ENCODE assay signal across 8 mouse cellular contexts in the genomic region with DNA sequence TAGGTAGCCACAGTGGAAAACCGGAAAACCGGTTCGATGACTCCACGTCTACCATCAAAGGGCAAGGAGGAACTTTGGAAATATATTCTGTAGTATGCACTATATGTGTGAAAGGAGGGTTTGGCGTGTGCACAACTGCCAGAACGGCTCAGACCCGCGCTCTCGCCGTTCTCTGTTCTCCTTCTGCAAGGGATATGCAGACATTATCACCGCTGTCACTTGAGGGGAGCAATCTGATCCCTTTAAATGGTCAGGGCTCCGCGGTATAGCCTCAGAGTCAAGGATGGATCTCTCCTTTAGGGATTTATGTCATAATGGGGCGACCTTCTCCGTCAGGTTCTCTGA. TPM values are rescaled to one million over a fixed set of nuclear protein-coding genes. Genes with fewer than 3 reads are reported as not detected.
DNase-seq lines count a peak whose midpoint lies in the region; ATAC-seq lines count a peak whose summit lies in the region.

No protein-coding gene starts in this region.

- ATAC-seq in hindbrain, embryonic 14.5 days (ENCODE audit: low FRiP score): no peak

- H3K4me2 ChIP-seq in hindbrain, embryonic 14.5 days (replicated peaks): peak overlapping the region; percentile 81

- intact Hi-C loops in left cerebral cortex, postnatal 4 days (cut with DNase I): loop anchor here (5.0 kb wide), 1 partner anchor 847 kb away; no protein-coding TSS in a partner anchor

- H3K36me3 ChIP-seq in hindbrain, embryonic 14.5 days (replicated peaks; ENCODE audit: control insufficient read depth, insufficient read depth): no peaks in the 10 kb centered on the region
- H3K36me3 ChIP-seq in megakaryocyte, embryonic 14.5 days (replicated peaks; ENCODE audit: low read length): no peaks in the 10 kb centered on the region

- peak overlapping the region; percentile 64 for H3K4me3 ChIP-seq in hindbrain, embryonic 14.5 days (replicated peaks; ENCODE audit: low read length)
- peak overlapping the region; percentile 92 for H3K4me3 ChIP-seq in megakaryocyte, embryonic 14.5 days (replicated peaks)

- under 1% methylated on average over 15 of the region's 15 CpGs for WGBS in hindbrain, embryonic 14.5 days

- H3K9me3 ChIP-seq in hindbrain, embryonic 14.5 days (ENCODE audit: control insufficient read depth, low read length): no peaks in the 10 kb centered on the region
- no peaks in the 10 kb centered on the region for H3K9me3 ChIP-seq in megakaryocyte, embryonic 14.5 days

- DNase-seq in embryo, embryonic 10 days (ENCODE audit: low spot score): peak; percentile 50
- no peak for DNase-seq in embryo, embryonic 9.5 days (ENCODE audit: extremely low spot score)
- peak; percentile 29 for DNase-seq in 3T3-L1 (ENCODE audit: low read depth, low spot score)
- DNase-seq in cerebellum, postnatal 25 days: peak; percentile 34 to 41
- peak; percentile 42 for DNase-seq in hindbrain, embryonic 14.5 days (ENCODE audit: low spot score)
- DNase-seq in left cerebral cortex, postnatal 4 days: no peak
- DNase-seq in gastrocnemius, adult 8-10 months (ENCODE audit: low spot score in 2 of 2): no peak

- H3K9ac ChIP-seq in hindbrain, embryonic 14.5 days: peak overlapping the region; percentile 57

- H3K27me3 ChIP-seq in hindbrain, embryonic 14.5 days (ENCODE audit: control insufficient read depth, insufficient read depth, low read length): no peaks in the 10 kb centered on the region
- peaks cover 19% of the 10 kb centered on the region for H3K27me3 ChIP-seq in megakaryocyte, embryonic 14.5 days (replicated peaks)

- H3K4me1 ChIP-seq in hindbrain, embryonic 14.5 days (replicated peaks; ENCODE audit: control insufficient read depth, insufficient read depth, low read length): 0 out of 2 replicates have a peak, but pooled peaks cover 10% of the 10 kb centered on the region
- peaks cover 32% of the 10 kb centered on the region for H3K4me1 ChIP-seq in megakaryocyte, embryonic 14.5 days

- no peak overlapping the region for H3K27ac ChIP-seq in hindbrain, embryonic 14.5 days

RNA-seq across cellular contexts. Expression of gene Olfr1368, which starts 13.8 kb away (rescaled TPM):
- not detected in 2 replicates for polyA plus RNA-seq in hindbrain, embryonic 14.5 days (2014; fragmentation: Nextera tagmentation; extraction: Ambion mirVana)
- polyA plus RNA-seq in megakaryocyte, embryonic 14.5 days (2012; ENCODE audit: insufficient read depth, low replicate concordance): not detected in 2 replicates
- not detected for total RNA-seq in left cerebral cortex, postnatal 4 days (2021)
- total RNA-seq in gastrocnemius, adult 8-10 months (2022): not detected

RNA-seq across cellular contexts. Expression of gene Trim27, which starts 19.8 kb away (rescaled TPM):
- polyA plus RNA-seq in hindbrain, embryonic 14.5 days (2014; fragmentation: Nextera tagmentation; extraction: Ambion mirVana): 75.5 and 87.8 TPM in 2 replicates
- polyA plus RNA-seq in megakaryocyte, embryonic 14.5 days (2012; ENCODE audit: insufficient read depth, low replicate concordance): 63.6 and 88.3 TPM in 2 replicates
- 10 to 100 TPM; 57.6 to 65.0 TPM for total RNA-seq in left cerebral cortex, postnatal 4 days (2021)
- total RNA-seq in gastrocnemius, adult 8-10 months (2022): 10 to 100 TPM; 22.7 to 27.5 (median 25.3) TPM

RNA-seq across cellular contexts. Expression of gene Olfr263, which starts 30.0 kb away (rescaled TPM):
- polyA plus RNA-seq in hindbrain, embryonic 14.5 days (2014; fragmentation: Nextera tagmentation; extraction: Ambion mirVana): not detected in 2 replicates
- polyA plus RNA-seq in megakaryocyte, embryonic 14.5 days (2012; ENCODE audit: insufficient read depth, low replicate concordance): not detected in 2 replicates
- total RNA-seq in left cerebral cortex, postnatal 4 days (2021): not detected
- not detected for total RNA-seq in gastrocnemius, adult 8-10 months (2022)

RNA-seq across cellular contexts. Expression of gene Olfr1369-ps1, which starts 48.2 kb away (rescaled TPM):
- polyA plus RNA-seq in hindbrain, embryonic 14.5 days (2014; fragmentation: Nextera tagmentation; extraction: Ambion mirVana): not detected in 2 replicates
- polyA plus RNA-seq in megakaryocyte, embryonic 14.5 days (2012; ENCODE audit: insufficient read depth, low replicate concordance): not detected in 2 replicates
- total RNA-seq in left cerebral cortex, postnatal 4 days (2021): not detected
- total RNA-seq in gastrocnemius, adult 8-10 months (2022): not detected

Comparison
In these comparisons a context has a peak if more than half of its experiments do, and no peak if none do; other contexts are left out.
1. DNase-seq: peak in embryo, embryonic 10 days (single experiment), 3T3-L1 (single experiment), cerebellum, postnatal 25 days (2 of 2) and hindbrain, embryonic 14.5 days (single experiment); none in embryo, embryonic 9.5 days (single experiment), left cerebral cortex, postnatal 4 days (single experiment) and gastrocnemius, adult 8-10 months (0 of 2).